ENCODE assay signal across 30 mouse cellular contexts in genomic region chr8:39500419-39500818, GRCm38 (mm10).
DNase-seq lines count a peak whose midpoint lies in the region; ATAC-seq and TF ChIP-seq lines count a peak whose summit lies in the region.
"Had no signal": no experiment of that assay in that cellular context is flagged by ENCODE, and none has a peak within 500 bp of the region (broad histone marks: within the 10 kb centered on the region; RNA-seq: fewer than 3 reads in every experiment).

No protein-coding gene starts in this region.

- H3K27me3 ChIP-seq in kidney, embryonic 15.5 days = no peaks in the 10 kb centered on the region
- no peaks in the 10 kb centered on the region for H3K27me3 ChIP-seq in stomach, postnatal 0 days (ENCODE audit: control insufficient read depth, insufficient read depth, low read length)
- no peaks in the 10 kb centered on the region for H3K27me3 ChIP-seq in hindbrain, postnatal 0 days (ENCODE audit: insufficient read depth, low read length)
- H3K27me3 ChIP-seq: embryonic facial prominence, embryonic 12.5 days; limb, embryonic 15.5 days; lung, embryonic 15.5 days; neural tube, embryonic 12.5 days had no signal

- DNase-seq in embryo, embryonic 10 days (ENCODE audit: low spot score) = peak; percentile 8
- no peak for DNase-seq in embryo, embryonic 9.5 days (ENCODE audit: extremely low spot score)
- DNase-seq in kidney, postnatal 10 days = peak; percentile 6
- DNase-seq in lung, postnatal 36 days = peak; percentile 11
- no peak for DNase-seq in lung, postnatal 4 days
- DNase-seq in stomach, postnatal 0 days (ENCODE audit: low spot score) = no peak
- DNase-seq in hindbrain, postnatal 0 days (ENCODE audit: low spot score) = no peak
- DNase-seq: adrenal gland, adult 8-10 months; cerebellum, adult 8-10 months; cerebellum, postnatal 25 days; gastrocnemius, postnatal 14 days; kidney, adult 2 months; kidney, postnatal 14 days; right cerebral cortex, postnatal 4 days; thymus, adult 2 months; thymus, postnatal 36 days had no signal

- H3K9me3 ChIP-seq in kidney, embryonic 15.5 days (replicated peaks) = no peaks in the 10 kb centered on the region
- no peaks in the 10 kb centered on the region for H3K9me3 ChIP-seq in stomach, postnatal 0 days (ENCODE audit: control insufficient read depth, low read length)
- H3K9me3 ChIP-seq in hindbrain, postnatal 0 days (ENCODE audit: low read length) = no peaks in the 10 kb centered on the region
- H3K9me3 ChIP-seq: embryonic facial prominence, embryonic 12.5 days; limb, embryonic 10.5 days; limb, embryonic 15.5 days; lung, embryonic 15.5 days; midbrain, embryonic 10.5 days; neural tube, embryonic 12.5 days had no signal

- H3K4me3 ChIP-seq in kidney, embryonic 15.5 days (replicated peaks) = no peak overlapping the region
- H3K4me3 ChIP-seq in stomach, postnatal 0 days (ENCODE audit: low read depth, low read length) = no peak overlapping the region
- no peak overlapping the region for H3K4me3 ChIP-seq in hindbrain, postnatal 0 days (ENCODE audit: low read length)
- H3K4me3 ChIP-seq: embryonic facial prominence, embryonic 12.5 days; limb, embryonic 10.5 days; limb, embryonic 15.5 days; lung, embryonic 15.5 days; midbrain, embryonic 10.5 days; myocyte; neural tube, embryonic 12.5 days had no signal

- H3K36me3 ChIP-seq in kidney, embryonic 15.5 days = no peaks in the 10 kb centered on the region
- H3K36me3 ChIP-seq in stomach, postnatal 0 days (ENCODE audit: control insufficient read depth, insufficient read depth, low read length) = no peaks in the 10 kb centered on the region
- no peaks in the 10 kb centered on the region for H3K36me3 ChIP-seq in hindbrain, postnatal 0 days (ENCODE audit: insufficient read depth, low read length)
- H3K36me3 ChIP-seq: embryonic facial prominence, embryonic 12.5 days; limb, embryonic 10.5 days; limb, embryonic 15.5 days; lung, embryonic 15.5 days; midbrain, embryonic 10.5 days; neural tube, embryonic 12.5 days had no signal

- no peak for ATAC-seq in kidney, embryonic 15.5 days (replicated peaks; ENCODE audit: low FRiP score)
- no peak for ATAC-seq in stomach, postnatal 0 days (ENCODE audit: low FRiP score, low TSS enrichment)
- no peak for ATAC-seq in hindbrain, postnatal 0 days
- ATAC-seq: forebrain, embryonic 14.5 days; inflammation-experienced regulatory T-cells, adult 6 months; midbrain, embryonic 16.5 days had no signal

- TF ChIP-seq EP300 in stomach, postnatal 0 days (optimal IDR thresholded peaks at IDR 0.05) = no peak

- peak; percentile 52 for TF ChIP-seq CTCF in stomach, postnatal 0 days (IDR thresholded peaks at IDR 0.05; ENCODE audit: low read depth)
- no peak; the same call in 1 of the 2 replicates for TF ChIP-seq CTCF in hindbrain, postnatal 0 days (IDR thresholded peaks at IDR 0.05; ENCODE audit: low read depth)

- no peaks in the 10 kb centered on the region for H3K4me1 ChIP-seq in kidney, embryonic 15.5 days
- no peaks in the 10 kb centered on the region for H3K4me1 ChIP-seq in stomach, postnatal 0 days (replicated peaks; ENCODE audit: control insufficient read depth, insufficient read depth)
- no peaks in the 10 kb centered on the region for H3K4me1 ChIP-seq in hindbrain, postnatal 0 days (ENCODE audit: insufficient read depth, low read length)
- H3K4me1 ChIP-seq: embryonic facial prominence, embryonic 12.5 days; limb, embryonic 10.5 days; limb, embryonic 15.5 days; lung, embryonic 15.5 days; midbrain, embryonic 10.5 days; neural tube, embryonic 12.5 days had no signal

- H3K27ac ChIP-seq in kidney, embryonic 15.5 days = no peak overlapping the region
- H3K27ac ChIP-seq in stomach, postnatal 0 days (replicated peaks) = no peak overlapping the region
- no peak overlapping the region for H3K27ac ChIP-seq in hindbrain, postnatal 0 days
- H3K27ac ChIP-seq: embryonic facial prominence, embryonic 12.5 days; hindbrain, embryonic 14.5 days; limb, embryonic 10.5 days; limb, embryonic 15.5 days; liver, embryonic 14.5 days; lung, embryonic 15.5 days; midbrain, embryonic 10.5 days; neural tube, embryonic 12.5 days had no signal

- no peak overlapping the region for H3K4me2 ChIP-seq in kidney, embryonic 15.5 days
- no peak overlapping the region for H3K4me2 ChIP-seq in stomach, postnatal 0 days (replicated peaks; ENCODE audit: low read depth)
- no peak overlapping the region for H3K4me2 ChIP-seq in hindbrain, postnatal 0 days (ENCODE audit: low read depth, low read length)
- H3K4me2 ChIP-seq: embryonic facial prominence, embryonic 12.5 days; heart, embryonic 11.5 days; hindbrain, embryonic 14.5 days; limb, embryonic 15.5 days; lung, embryonic 15.5 days; neural tube, embryonic 12.5 days had no signal

- no peak overlapping the region for H3K9ac ChIP-seq in kidney, embryonic 15.5 days
- no peak overlapping the region for H3K9ac ChIP-seq in stomach, postnatal 0 days (ENCODE audit: low read length)
- no peak overlapping the region for H3K9ac ChIP-seq in hindbrain, postnatal 0 days (replicated peaks; ENCODE audit: low read length)
- H3K9ac ChIP-seq: embryonic facial prominence, embryonic 12.5 days; hindbrain, embryonic 14.5 days; limb, embryonic 15.5 days; liver, embryonic 14.5 days; lung, embryonic 15.5 days; neural tube, embryonic 12.5 days had no signal

Comparison
In these comparisons a context has a peak if more than half of its experiments do, and no peak if none do; other contexts are left out.
1. DNase-seq: peak in embryo, embryonic 10 days (single experiment), kidney, postnatal 10 days (single experiment) and lung, postnatal 36 days (single experiment); none in embryo, embryonic 9.5 days (single experiment), lung, postnatal 4 days (0 of 2), stomach, postnatal 0 days (single experiment) and hindbrain, postnatal 0 days (single experiment).